Mouse (Mus musculus) midbrain, embryonic 13.5 days (tissue): ENCODE data around the gene Hist3h2ba. TPM values are rescaled to one million over a fixed set of nuclear protein-coding genes. Genes with fewer than 3 reads are reported as not detected.

Experiments
- ATAC-seq: fragments of 200-750 bp; cut with Nextera tagmentation; 2 replicates; pipeline ENCODE4 v1.8.0; 2017; ENCODE audit warnings: mild to moderate bottlenecking, moderate TSS enrichment, moderate library complexity
- H3K27ac ChIP-seq: fragments of 300-500 bp; sonication (generic); 2 replicates; pipeline ENCODE4 v1.5.1; 2015; ENCODE audit warnings: inconsistent platforms, mild to moderate bottlenecking, moderate library complexity
- H3K27me3 ChIP-seq: fragments of 300-500 bp; sonication (generic); 2 replicates; pipeline ENCODE4 v1.6.1; 2015; ENCODE audit warnings: mild to moderate bottlenecking, inconsistent platforms
- H3K36me3 ChIP-seq: fragments of 300-500 bp; sonication (generic); 2 replicates; pipeline ENCODE4 v1.6.1; 2015; ENCODE audit warnings: mild to moderate bottlenecking, inconsistent platforms
- H3K4me1 ChIP-seq: fragments of 300-500 bp; sonication (generic); replicated peaks from 2 replicates; pipeline ENCODE4 v1.6.1; 2015; ENCODE audit warnings: inconsistent platforms
- H3K4me2 ChIP-seq: fragments of 300-500 bp; sonication (generic); replicated peaks from 2 replicates; pipeline ENCODE4 v1.6.1; 2015; ENCODE audit warnings: moderate library complexity, mild to moderate bottlenecking, inconsistent platforms
- H3K4me3 ChIP-seq: fragments of 300-500 bp; sonication (generic); replicated peaks from 2 replicates; pipeline ENCODE4 v1.5.1; 2015; ENCODE audit warnings: mild to moderate bottlenecking, inconsistent platforms
- H3K9ac ChIP-seq: fragments of 300-500 bp; sonication (generic); replicated peaks from 2 replicates; pipeline ENCODE4 v1.6.1; 2015; ENCODE audit warnings: mild to moderate bottlenecking, inconsistent platforms
- H3K9me3 ChIP-seq: fragments of 300-500 bp; sonication (generic); 2 replicates; pipeline ENCODE4 v1.6.1; 2016; ENCODE audit warnings: mild to moderate bottlenecking, inconsistent platforms
- WGBS: fragments of 180-500 bp; shearing (Covaris S2); methylation state at CpG from one replicate; pipeline ENCODE4 v1.1.7; 2015; 5-methylcytosine and 5-hydroxymethylcytosine counted together
- polyA plus RNA-seq: library from polyadenylated mRNA; unstranded; fragments of >200 nt; fragmentation: Nextera tagmentation; extraction: Ambion mirVana; gene quantifications from 2 replicates; pipeline ENCODE4 v1.2.1, GENCODE M21; 2015

Hist3h2ba gene
- 383 and 402 TPM in 2 replicates for polyA plus RNA-seq

DNA sequence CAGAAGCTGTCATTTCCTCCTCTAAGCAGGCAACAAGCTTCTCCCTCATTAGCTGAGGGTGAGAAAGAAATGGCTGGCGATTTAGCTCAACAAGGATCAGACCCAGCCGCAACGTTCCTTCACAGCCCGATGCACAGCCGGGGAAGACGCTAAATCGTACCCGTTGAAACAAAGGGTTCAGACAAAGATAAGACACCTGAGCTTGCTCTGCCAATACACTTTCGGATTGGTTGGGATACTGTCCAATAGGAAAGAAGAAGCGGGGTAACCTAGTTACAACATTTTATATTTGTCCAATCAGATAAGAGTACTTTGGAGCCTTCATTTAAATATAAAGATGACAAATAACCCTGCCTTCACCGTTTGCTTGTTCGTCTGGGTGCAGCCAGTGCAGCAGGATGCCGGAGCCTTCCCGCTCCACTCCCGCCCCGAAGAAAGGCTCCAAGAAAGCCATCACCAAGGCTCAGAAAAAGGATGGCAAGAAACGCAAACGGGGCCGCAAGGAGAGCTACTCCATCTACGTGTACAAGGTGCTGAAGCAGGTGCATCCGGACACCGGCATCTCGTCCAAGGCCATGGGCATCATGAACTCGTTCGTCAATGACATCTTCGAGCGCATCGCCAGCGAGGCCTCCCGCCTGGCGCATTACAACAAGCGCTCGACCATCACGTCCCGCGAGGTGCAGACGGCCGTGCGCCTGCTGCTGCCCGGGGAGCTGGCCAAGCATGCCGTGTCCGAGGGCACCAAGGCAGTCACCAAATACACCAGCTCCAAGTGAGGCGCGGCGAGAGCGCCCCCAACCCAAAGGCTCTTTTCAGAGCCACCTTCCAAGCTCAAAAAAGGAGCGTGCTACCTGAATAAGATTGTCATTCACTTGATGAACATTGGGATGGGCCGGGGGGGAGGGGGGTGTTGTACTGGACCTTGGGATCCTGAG lies at the start of gene Hist3h2ba:
Hist3h2ba (plus strand) TSS at position 379 of the 938 bp plus-strand sequence.
- Histone ChIP-seq H3K4me2 (peak within 1 kb of the TSS; percentile 69), H3K4me1 (peaks cover 35% of the 10 kb centered on the region), H3K36me3 (no peaks in the 10 kb centered on the region), H3K9me3 (no peaks in the 10 kb centered on the region), H3K27me3 (peaks cover 2% of the 10 kb centered on the region; the same call in 1 of the 2 replicates), H3K4me3 (peak within 1 kb of the TSS; percentile 67), H3K27ac (peak within 1 kb of the TSS; percentile 99), H3K9ac (peak within 1 kb of the TSS; percentile 97)
- peak; percentile 95 for ATAC-seq
- WGBS, result 1% methylated on average over 48 of the region's 48 CpGs

DNA sequence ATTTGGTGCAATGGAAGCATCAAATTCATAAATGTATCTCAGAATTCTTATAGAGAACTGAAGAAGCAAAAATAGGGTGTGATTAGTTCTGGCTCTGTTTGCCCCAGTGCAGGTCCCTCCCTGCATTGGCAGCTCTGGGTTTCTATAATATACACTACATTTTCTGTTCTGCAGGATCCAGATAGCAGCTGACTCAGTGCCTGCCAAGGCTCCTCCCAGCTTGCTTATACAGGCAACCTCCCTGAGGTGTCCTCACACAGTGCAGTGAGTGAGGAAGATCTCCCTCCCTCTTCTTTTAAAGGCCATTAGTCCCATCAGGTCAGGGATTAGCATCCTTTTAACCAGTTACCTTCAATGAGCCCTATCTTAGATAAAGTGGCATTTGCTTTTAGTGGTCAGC lies 47.6 kb upstream of the Hist3h2ba start:
- Histone ChIP-seq H3K4me1 (peaks cover 28% of the 10 kb centered on the region), H3K9ac (no peak overlapping the region), H3K9me3 (no peaks in the 10 kb centered on the region), H3K4me3 (no peak overlapping the region), H3K4me2 (no peak overlapping the region), H3K27me3 (no peaks in the 10 kb centered on the region), H3K36me3 (peaks cover 42% of the 10 kb centered on the region), H3K27ac (no peak overlapping the region)
- no peak for ATAC-seq

DNA sequence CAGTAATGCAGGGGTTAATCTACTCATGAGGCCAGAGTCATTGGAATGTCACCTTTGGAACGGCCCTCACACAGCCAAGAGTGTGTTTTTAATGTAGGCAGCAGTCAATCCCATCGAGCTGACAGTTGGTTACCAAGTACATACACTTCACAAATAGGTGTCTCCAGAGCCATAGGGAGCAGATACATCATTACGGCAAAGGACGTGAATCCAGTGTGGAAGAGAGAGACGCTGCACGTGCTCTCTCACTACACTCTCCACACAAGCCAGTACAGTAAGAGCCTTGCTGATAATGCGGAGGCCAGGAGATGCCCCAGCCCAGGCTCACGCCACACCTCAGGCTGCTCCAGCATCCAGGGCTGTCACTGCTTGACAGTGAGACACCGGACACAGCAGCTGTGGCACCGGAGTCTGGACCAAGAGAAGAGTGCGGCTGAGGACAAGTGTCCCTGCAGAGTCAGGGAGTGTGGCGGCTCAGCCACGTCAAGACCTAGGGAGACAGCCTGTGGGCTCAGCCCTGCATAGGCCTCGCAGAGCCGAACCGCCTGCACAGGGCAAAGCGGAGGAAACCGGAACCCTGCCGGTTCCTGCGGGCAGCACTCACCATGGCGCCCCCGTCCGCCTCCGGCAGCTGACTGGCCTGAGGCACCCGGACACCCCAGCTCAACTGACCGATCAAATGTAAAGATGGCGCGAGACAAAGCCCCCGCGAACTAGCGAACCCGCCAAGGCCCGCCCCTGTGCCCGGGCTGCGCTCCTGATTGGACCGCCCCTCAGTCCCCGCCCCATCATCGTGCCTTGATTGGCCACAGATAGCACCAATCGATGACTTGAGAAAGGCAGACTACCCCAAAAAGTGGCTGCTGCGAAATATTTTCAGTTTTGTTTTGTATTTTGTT lies 45.0 kb upstream of the Hist3h2ba start, which contains the start of gene Zfp39:
Zfp39 (minus strand) TSS at position 715 of the 899 bp plus-strand sequence.
- peak; percentile 98 for ATAC-seq
- H3K9ac ChIP-seq, result peak within 1 kb of the TSS; percentile 85
- H3K36me3 ChIP-seq, result peaks cover 23% of the 10 kb centered on the region
- no peaks in the 10 kb centered on the region for H3K9me3 ChIP-seq
- H3K27ac ChIP-seq, result peak within 1 kb of the TSS; percentile 83
- H3K4me3 ChIP-seq, result peak within 1 kb of the TSS; percentile 81
- H3K4me2 ChIP-seq, result peak within 1 kb of the TSS; percentile 77
- no peaks in the 10 kb centered on the region for H3K27me3 ChIP-seq
- H3K4me1 ChIP-seq, result peaks cover 21% of the 10 kb centered on the region
- under 1% methylated on average over 40 of the region's 40 CpGs for WGBS

DNA sequence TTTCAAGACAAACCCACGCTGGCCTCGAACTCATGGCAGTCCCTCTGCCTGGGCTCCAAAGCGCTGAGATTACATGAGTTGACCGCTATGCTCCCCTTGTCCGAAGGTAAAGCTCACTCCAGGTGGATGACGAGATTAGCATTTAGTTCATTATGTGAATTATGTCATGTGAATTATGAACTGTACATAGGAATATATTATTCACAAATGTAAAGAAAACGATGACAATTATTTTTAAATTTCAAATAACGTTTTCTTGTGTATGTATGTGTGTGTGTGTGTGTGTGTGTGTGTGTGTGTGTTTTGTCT lies 44.4 kb upstream of the Hist3h2ba start:
- ATAC-seq, result peak; percentile 24

DNA sequence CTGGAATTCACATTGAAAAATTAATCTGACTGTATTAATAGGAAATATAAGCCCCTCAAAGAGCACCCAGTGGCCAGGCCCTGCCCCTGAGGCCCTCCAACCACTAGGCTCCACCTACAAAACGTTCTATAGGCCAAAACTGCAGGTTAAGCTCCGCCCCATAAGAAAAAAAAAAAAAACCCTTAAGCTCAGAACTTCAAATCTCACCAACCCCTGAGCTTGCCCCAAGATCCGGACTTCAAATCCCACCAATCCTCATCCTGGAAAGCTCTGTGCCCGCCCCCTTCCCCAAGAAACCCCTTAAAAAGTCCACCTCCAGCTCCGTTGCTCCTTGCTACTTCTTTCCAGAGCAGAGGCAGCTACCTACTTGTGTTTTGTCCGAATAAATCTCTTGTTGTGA lies 43.9 kb upstream of the Hist3h2ba start:
- H3K27me3 ChIP-seq, result no peaks in the 10 kb centered on the region
- no peaks in the 10 kb centered on the region for H3K9me3 ChIP-seq
- no peak overlapping the region for H3K9ac ChIP-seq
- H3K36me3 ChIP-seq, result peaks cover 17% of the 10 kb centered on the region
- ATAC-seq, result no peak
- WGBS, result 43% methylated on average over 6 of the region's 6 CpGs
- H3K4me2 ChIP-seq, result peak overlapping the region; percentile 77; the same call in 1 of the 2 replicates
- no peak overlapping the region for H3K4me3 ChIP-seq
- peaks cover 20% of the 10 kb centered on the region for H3K4me1 ChIP-seq
- no peak overlapping the region for H3K27ac ChIP-seq

More for the DNA sequence above, 44.4 kb upstream of the Hist3h2ba start:
- Histone ChIP-seq H3K4me2 (peak overlapping the region; percentile 77), H3K4me1 (peaks cover 20% of the 10 kb centered on the region), H3K9ac (no peak overlapping the region), H3K27me3 (no peaks in the 10 kb centered on the region), H3K36me3 (peaks cover 17% of the 10 kb centered on the region), H3K9me3 (no peaks in the 10 kb centered on the region), H3K4me3 (peak overlapping the region; percentile 81), H3K27ac (no peak overlapping the region)
- WGBS, result 1% methylated on average over 8 of the region's 8 CpGs

DNA sequence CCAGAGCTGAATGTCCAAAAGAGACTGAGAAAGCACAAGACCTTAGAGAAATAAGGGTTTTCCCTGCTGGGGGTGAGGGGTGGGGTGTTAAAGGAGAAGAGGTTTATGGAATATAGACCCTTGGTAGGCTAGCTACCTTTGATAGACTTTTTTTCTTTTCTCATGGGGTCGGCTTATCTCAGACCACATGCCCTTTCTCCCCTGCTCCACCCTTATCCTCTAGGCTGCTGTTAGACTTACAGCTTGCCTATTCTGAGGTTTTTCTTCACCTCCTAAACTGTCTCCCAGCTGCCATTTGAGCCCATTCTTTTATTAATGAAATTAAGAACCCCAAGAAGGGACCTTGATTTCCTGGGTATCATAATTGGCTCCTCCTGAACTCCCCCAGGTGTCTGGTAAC lies 34.9 kb upstream of the Hist3h2ba start:
- WGBS, result 90% methylated on average over 1 of the region's 1 CpGs
- Histone ChIP-seq H3K36me3 (no peaks in the 10 kb centered on the region), H3K9ac (no peak overlapping the region), H3K4me2 (no peak overlapping the region), H3K27me3 (no peaks in the 10 kb centered on the region), H3K27ac (no peak overlapping the region), H3K4me3 (no peak overlapping the region), H3K9me3 (no peaks in the 10 kb centered on the region), H3K4me1 (peaks cover 9% of the 10 kb centered on the region)
- no peak for ATAC-seq

DNA sequence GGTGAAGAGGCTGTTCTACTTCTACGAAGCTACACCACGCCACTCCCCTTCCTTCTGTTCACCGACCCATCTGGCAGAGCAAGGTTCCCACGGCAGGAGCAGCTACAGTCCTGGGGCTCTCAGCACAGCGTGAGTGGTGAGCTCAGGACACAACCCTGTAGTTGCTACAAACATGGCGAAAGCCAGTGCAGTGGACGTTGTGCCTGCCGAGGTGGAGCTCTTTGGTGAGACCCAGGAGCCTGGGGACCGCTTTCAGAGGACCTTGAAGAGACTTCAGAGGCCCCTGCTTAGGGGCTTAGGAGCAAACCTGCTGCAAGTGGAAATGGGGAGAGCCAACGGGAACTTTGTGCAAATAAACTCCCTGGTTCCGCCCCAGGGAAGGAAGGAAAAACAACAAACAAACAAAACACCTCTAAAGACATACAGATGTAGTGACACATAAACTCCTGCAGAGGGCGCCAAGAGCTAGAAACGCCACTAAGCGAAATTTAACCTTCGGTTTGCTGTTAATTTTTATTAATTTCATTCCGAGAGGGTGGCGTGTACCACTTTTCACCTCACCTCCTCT lies 34.2 kb upstream of the Hist3h2ba start:
- Histone ChIP-seq H3K9me3 (no peaks in the 10 kb centered on the region), H3K4me1 (peaks cover 9% of the 10 kb centered on the region), H3K27ac (no peak overlapping the region), H3K27me3 (no peaks in the 10 kb centered on the region), H3K9ac (peak overlapping the region; percentile 50; the same call in 1 of the 2 replicates), H3K4me3 (peak overlapping the region; percentile 27), H3K4me2 (peak overlapping the region; percentile 52), H3K36me3 (no peaks in the 10 kb centered on the region)
- no peak for ATAC-seq
- 18% methylated on average over 17 of the region's 17 CpGs for WGBS

DNA sequence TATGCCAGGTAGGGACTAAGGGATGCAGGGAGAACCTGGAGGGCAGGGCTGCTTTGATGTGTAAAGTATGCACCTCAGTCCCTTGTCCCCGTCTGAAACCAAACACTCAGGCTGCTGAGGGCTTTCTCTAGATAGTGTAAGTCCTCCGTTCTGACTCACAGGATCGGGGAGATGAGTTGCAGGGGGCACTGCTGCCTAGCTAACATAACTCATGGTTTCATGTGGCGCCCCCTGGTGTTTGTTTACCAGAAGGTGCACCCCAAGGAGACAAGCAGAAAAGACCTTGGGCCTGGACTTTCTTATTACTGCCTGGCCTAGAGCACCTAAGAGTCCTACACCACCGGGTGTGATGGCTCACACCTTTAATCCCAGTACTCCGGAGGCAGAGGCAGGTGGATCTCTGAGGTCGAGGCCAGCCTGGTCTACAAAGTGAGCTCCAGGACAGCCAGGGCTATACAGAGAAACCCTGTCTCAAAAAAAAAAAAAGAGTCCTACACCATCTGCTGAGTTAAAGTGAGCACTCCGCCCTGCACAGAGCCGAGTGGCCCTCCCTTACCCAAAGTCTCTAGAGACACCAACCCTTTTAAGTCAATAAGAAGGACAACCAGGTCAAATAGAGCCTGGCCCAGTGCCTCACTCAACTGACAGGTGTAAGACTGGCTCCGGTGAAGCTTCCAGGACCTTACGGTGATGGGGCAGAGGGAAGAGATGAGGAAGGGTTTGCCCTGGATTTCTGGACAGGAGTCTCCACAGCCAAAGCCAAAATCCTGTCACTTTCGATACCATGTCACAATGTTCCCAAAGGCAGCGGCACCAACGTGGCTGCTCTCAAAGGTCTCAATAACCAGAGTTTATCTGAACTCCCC lies 31.6 kb upstream of the Hist3h2ba start:
- WGBS, result 57% methylated on average over 14 of the region's 14 CpGs
- no peaks in the 10 kb centered on the region for H3K27me3 ChIP-seq
- no peaks in the 10 kb centered on the region for H3K9me3 ChIP-seq
- ATAC-seq, result no peak
- no peaks in the 10 kb centered on the region for H3K36me3 ChIP-seq
- H3K9ac ChIP-seq, result no peak overlapping the region
- H3K27ac ChIP-seq, result no peak overlapping the region
- H3K4me2 ChIP-seq, result no peak overlapping the region
- H3K4me1 ChIP-seq, result peaks cover 9% of the 10 kb centered on the region
- no peak overlapping the region for H3K4me3 ChIP-seq

DNA sequence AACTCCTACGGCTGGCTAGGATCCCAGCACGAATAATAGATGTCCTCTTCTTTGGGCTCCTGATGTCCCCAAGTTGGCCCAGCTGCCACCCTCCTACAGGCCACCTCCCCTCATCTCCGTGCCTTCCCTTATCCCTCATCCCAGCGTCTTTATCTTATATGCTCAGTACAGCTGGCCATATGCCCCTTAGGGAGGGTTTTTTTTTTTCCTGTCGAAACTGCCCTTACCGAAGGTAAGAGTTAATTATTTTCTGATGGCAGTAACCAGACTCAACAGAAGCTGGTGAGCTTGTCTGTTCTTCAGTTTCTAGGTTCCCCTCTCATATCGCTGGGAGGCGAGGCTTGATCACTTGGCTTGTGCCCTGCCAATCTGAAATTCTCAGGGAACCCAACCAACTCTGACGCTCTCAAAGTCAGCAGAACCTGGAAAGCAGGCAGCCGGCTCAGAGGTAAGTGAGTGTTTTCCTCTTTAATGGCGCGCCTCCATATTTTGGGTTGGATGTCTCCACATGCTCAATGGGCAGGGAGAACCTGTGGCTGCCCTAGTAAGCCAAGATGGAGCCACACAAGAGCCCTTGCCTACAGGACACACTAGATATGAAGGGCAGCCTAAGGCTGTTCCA lies 30.9 kb upstream of the Hist3h2ba start, which contains the start of gene Btnl10:
Btnl10 (plus strand) TSS at position 164 of the 622 bp plus-strand sequence.
- Histone ChIP-seq H3K4me2 (no peak within 1 kb of the TSS), H3K27ac (no peak within 1 kb of the TSS), H3K4me3 (no peak within 1 kb of the TSS), H3K9me3 (no peaks in the 10 kb centered on the region), H3K9ac (no peak within 1 kb of the TSS), H3K36me3 (no peaks in the 10 kb centered on the region), H3K27me3 (no peaks in the 10 kb centered on the region), H3K4me1 (peaks cover 9% of the 10 kb centered on the region)
- WGBS, result 87% methylated on average over 12 of the region's 12 CpGs
- ATAC-seq, result no peak

DNA sequence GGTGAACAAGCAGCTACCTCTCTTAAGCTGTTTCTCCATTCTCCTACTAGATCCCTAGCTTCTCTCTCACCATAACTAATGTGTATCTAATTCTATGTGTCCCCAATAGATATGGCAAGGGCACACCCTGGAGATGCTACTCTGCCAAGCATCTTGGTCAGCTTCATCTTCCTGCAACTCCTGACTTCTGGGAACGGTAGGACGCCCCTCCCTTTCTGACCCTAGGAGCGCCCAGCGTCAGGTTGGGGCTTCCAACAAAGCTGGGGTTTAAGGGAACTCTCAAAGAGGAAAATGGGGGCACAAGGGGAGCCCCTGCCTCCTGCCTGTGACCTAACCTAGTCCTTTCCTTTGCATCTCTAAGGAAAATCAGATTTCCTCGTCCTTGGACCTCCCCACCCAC lies 30.0 kb upstream of the Hist3h2ba start:
- no peak overlapping the region for H3K9ac ChIP-seq
- no peaks in the 10 kb centered on the region for H3K27me3 ChIP-seq
- H3K27ac ChIP-seq, result no peak overlapping the region
- peaks cover 9% of the 10 kb centered on the region for H3K4me1 ChIP-seq
- H3K36me3 ChIP-seq, result no peaks in the 10 kb centered on the region
- no peaks in the 10 kb centered on the region for H3K9me3 ChIP-seq
- WGBS, result 75% methylated on average over 5 of the region's 5 CpGs
- ATAC-seq, result no peak
- no peak overlapping the region for H3K4me3 ChIP-seq
- H3K4me2 ChIP-seq, result no peak overlapping the region

DNA sequence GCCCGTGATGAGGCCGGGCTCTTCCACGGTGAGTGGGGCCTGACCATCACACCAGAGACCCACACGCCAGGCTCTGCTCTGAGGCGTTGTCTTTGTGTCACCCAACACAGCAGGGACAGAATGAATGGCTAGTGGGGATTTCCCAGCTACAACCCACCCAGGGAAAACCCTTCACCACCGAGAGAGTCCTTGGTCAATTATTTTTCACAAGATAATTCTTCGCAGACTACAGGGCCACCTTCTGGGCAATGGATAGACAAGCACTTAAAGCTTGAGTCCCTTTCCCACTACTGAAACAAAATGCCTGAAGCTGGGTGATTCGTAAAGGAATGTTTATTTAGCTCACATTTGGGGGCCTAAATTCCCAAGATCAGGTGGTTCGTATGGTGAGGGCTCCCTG lies 26.3 kb upstream of the Hist3h2ba start:
- Histone ChIP-seq H3K4me1 (no peaks in the 10 kb centered on the region), H3K9ac (no peak overlapping the region), H3K36me3 (no peaks in the 10 kb centered on the region), H3K4me2 (no peak overlapping the region), H3K27ac (no peak overlapping the region), H3K4me3 (no peak overlapping the region), H3K9me3 (no peaks in the 10 kb centered on the region), H3K27me3 (no peaks in the 10 kb centered on the region)
- ATAC-seq, result no peak
- 88% methylated on average over 9 of the region's 9 CpGs for WGBS
